Mouse (Mus musculus): ENCODE results near the gene Dohh.

Gene Dohh

DNA sequence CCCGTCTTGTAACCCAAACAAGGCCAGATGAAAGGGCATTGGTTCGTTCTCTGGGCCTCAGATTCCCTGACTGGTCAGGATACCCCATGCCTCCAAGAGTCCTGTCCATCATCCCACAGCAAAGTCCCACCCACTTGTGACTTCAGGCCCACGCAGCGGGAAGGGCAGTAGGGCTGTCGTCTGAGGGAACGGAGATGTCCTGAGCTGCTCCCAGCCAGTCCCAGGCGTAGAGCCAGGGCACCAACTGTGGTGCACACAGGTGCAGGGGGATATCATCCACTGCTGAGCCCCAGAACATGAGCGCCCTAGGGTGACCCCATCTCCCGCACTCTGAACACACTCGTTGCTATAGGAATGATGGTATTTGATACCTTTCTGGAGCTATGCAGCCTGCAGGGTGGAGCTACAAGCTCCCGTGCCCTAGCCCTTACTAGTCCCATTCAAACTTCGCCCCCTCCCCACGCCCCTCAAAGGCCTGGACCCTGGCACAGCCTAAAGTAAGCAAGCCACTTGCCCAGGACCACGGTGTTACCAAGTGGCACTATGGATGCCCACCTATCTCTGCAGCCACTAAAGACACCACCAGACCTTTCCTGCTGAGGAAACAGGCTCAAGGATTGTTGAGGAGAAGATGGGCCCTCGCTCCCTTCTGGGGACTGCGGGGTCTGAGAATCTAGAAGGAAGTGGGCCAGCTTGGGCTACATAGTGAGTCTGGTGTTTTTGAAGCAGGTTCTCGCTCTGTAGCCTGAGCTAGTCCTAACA lies 31.5 kb downstream of the Dohh start:
- intact Hi-C loops (cut with DNase I): no loop called here

DNA sequence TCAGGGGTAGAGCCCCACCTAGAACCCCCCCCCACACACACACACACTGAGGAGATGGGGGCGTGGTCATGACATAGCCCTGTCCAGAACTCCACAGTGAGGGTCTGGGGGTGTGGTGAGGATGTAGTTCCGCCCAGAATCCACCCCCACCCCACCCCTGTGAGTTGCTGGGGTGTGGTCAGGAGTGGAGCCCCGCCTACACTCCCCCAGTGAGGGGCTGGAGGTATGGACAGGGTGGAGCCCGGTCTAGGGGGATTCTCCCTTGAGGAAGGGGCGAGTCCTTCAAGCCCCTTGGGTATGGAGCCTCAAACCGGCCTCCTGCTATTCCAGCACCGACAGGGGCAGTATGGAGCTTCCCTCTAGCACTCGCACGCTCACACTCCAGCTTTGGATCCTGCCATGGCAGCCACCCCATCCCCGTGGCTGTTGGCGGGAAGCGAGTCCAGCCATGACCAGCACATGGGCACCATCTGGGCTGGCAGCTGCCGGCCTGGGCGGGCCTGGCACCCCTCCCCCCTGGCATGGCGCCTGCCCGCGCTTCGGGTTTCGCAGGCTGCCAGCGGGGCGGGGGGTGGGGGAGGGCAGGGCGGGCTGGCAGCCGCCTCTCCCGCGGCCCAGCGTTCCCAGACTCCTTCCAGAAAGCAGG lies 32.5 kb downstream of the Dohh start:
- intact Hi-C loops (cut with DNase I): no loop called here

DNA sequence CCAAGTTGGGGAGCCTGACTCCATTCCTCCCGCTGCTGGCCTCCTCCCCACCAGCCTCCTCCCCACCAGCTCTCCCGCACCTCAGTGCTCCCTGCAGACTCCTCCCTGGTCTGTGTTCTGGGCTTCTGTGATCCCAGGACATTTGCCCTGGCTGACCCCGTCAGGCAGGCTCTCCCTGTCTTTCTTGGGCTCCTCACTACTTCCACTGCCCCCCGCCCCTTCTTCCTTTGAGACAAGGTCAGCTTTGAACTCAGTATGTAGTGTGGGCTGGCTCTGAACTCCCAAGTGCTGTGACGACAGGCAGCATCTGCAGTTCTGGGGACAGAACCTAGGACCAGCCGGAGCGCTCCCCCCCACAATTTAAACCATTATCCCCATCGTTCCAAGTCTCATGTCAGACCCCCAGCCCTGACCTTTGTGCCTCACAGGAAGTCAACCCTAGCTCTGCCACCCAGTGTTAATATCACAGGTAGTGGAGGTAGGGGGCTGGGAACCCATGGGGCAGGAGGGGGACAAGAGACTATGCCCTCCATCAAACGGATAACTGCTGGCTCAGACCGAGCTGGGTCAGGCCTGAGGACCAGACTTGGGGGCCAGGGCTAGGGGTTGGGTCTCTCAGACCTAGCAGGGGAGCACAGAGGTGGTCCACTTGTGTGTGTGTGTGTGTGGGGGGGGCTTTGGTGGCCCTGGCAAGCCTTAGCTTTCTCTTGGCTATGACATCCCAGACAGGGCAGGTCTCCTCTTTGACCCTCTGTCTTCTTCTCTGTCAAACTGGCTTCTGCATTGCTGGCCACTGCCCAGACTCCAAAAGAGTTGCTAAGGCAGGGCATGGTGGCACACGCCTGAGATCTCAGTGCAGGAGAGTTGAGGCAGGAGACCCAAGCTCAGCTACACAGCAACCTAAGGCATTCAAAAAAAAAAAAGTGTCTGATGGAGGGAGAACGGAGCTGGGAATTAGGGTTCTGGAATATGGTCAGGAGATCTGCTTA lies 33.3 kb downstream of the Dohh start:
- intact Hi-C loops (cut with DNase I): no loop called here

DNA sequence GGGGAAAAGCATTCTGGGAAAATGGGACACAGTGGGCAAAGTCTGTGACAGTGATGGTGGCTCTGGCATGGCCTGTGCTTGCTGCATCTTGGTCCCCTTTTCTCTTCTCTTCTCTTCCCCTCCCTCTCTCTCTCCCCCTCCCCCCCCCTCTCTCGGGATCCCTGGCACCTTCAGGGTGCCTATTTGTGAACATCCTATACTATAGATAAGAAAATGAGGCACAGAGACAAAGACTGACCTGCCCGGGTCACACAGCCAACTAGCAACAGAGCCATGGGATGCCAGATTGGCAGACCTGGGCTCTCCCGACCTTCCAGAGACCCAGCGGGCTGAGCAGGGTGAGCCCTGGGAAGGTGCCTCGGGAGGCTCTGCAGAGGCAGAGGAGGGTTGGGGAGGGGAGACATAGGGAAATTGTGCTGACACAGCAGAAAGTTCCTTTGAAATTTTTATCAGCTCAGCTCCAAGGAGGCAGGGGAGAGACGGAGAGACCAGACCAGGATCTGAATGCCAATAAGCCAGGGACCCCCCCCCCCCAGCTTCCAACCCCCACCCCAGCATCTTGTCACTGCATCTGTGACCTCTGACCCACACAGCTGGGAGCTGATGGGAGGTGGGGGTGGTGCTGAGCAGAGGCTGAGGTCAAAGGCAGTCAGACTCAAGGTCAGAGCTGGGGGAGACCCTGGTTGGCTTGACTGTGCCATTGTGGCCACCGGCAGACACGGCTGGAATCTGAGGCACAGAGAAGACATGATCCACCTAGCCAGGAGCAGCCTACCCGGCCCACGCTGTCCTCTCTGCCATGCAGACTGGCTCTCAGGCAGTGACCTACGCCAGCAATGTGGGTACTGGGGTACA lies 34.2 kb downstream of the Dohh start:
- intact Hi-C loops (cut with DNase I): no loop called here

DNA sequence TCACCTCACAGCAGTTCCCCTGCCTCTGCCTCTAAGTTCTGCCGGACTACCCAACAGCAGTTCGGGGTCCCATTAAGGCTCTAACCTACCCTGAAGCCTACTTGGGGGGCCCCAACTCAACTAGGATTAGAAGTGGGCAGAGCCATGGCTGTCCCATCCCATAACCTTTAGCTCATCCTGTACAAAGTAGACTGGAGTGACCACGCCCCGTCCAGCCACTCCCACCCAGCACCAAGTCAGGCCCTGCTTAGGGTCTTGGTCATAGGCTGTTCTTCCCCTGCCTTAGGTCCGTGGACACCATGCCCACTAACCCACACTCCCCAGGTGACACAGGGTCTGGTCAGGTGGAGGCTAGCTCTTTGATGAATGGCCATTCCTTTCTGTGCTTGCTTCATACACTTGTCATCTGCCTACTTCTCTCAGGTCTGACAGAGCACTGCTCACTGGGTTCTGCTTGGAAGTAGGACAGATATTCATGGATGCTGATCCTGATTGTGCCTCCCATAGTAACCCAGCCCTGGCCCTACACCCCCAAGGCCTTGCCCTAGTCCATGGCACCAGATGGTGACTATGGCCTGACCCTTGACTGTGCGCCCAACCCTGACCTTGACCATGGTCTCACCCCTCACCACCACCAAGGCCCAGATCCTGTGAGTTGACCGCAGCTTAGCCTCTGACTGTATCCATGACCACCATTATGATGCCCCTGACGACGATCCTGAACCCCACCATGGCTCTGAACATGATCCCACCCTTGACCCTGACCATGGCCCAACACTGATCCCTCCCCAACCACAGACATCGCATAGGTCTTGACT lies 35.1 kb downstream of the Dohh start:
- intact Hi-C loops (cut with DNase I): no loop called here

DNA sequence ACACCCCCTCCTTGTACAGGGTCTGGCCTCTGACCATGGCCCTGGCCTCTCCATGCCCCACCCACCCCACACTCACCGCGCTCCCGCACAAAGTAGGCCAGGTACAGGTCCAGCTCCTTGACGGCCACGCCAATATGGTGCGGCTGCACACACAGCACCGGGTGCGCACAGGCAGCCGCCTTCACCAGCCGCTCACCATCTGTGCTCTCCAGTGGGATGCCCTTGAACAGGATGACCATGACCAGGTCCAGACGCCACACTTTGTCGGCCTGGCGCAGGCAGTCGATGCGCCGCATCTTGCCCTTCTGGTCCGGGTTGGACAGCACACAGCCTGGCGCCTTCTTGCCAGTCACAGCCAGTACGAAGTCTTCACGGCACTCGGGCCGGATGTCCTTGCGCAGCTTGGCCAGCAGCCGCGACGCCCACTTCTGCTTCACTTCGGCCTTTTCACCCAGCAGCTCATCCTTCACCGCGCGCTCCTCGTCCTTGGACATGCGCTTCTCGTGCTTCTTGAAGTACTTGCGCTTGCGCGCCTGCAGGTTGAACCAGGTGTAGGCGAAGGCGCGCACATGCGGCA lies 36.1 kb downstream of the Dohh start:
- intact Hi-C loops (cut with DNase I): no loop called here

DNA sequence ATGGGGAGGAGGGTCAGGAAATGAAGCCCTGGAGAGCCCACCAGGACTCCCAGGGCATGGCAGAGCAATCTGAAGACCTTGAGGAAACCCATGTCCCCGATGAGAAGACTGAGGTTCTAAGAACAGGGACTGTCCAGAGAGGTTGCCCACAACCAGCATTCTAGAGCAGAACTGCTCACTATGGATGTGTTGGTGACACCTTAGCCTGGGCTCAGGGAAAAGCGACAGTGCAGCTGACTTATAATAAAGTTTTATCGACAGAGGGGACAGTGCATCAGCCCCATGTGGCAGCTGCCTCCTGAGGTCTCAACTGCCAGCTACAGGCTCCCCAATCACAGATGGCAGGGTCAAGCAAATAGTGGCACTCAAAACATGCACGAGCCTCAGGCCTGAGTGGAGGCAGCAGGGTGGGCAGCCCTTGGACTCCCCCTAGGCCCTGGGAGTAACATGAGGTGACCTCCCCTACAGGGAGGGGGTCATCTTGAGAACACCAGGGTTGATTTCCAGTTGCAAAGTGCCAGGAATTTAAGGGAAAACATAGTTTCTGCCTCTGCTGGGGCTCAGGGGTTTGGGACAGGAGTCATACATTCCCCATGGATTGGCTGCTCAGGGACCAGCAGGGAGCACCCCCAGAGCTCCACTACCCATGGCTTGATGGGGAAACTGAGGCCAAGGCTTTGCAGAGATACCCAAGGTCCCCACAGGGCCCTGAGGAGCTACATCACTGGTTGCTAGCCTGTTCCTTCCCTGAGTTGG lies 37.0 kb downstream of the Dohh start:
- intact Hi-C loops (cut with DNase I): no loop called here

DNA sequence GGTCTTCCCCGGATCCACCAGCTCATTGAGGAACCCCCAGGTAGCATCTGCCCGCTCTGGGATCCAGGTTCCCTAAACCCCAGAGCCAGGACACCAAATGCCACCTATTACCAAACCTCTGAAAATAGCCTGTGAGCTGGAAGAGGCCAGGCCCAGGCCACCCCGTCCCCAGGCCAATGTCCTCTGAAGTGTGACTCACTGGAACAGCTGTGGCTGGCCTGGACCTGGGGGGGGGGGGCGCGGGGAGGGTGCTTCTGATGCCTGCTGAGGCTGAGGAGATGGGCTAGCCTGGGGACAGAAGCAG lies 37.5 kb downstream of the Dohh start:
- intact Hi-C loops (cut with DNase I): no loop called here

DNA sequence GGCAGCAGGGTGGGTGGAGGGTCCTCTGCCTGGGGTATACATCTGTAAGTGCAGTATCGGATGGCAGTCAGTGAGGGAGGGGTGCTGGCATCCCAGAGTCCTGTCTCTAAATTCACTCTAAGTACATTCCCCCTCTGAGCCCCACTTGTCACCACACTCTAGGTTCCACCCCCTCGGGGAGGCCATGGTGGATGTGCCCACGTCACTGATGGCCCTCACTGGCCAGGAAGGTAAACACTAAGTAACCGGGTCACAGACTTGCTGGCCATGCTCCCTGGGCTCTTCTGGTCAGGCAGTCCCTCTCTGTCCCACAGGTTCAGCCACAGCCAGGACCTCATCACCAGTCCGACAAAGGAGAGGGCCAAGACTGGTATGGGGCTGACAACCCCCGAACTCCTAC lies 38.0 kb downstream of the Dohh start:
- intact Hi-C loops (cut with DNase I): no loop called here

DNA sequence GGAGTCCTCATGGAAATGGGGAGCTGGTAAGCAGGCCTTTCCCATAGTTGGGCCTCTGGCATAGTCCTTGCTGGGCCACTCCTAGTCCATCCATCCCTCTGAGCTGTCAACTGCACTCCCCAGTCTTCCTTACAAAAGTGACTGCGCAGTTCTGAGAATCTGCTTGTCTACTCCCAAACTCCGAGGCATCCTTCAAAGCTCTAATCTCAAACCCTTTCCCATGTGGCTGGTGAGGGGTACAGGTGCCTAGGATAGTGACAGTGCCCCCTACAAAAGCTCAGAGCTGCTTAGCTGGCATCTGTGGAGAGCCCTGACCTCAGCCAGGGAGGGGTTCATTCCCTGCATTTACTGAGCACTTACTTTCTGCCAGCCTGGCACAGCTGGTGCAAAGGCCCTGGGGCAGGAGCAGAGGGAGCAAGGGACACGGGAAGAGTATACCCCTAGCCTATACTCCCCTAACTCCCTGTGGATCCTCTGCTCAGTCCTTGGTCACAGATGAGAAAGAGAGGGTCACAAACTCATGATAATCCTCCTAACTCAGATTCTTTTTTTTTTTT lies 38.5 kb downstream of the Dohh start:
- intact Hi-C loops (cut with DNase I): no loop called here

DNA sequence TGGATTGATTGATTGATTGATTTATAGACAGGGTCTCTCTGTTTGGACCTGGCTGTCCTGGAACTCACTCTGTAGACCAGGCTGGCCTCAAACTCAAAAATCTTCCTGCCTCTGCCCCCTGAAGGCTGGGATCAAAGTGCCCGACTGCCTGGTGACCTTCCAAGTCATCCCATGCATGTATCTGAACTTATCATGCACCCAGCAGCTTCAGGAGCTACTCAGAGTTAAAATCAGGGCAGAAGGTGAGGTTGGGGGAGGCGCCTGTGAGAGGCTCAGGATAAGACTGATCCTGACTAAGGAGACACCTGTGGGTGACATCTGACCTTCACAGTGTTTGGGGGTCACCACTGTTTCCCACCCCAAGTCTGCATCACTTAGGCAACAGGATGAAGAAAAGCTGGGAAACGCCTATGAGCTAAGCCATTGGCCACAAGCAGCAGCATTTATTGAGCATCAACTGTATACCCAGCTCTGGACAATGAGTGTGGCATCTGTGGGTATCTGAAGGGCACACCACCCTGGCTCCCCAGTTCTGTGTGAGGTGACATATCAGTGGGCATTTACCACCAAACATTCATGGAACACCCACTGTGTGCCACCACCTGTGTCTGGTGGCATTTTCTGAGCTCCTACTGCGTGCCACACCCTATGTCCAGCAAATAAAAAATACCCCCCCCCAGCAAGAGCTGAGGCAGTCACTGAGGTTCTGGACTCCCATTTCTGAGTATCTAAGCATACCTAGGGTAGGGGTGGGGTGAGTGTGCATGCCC lies 39.4 kb downstream of the Dohh start:
- intact Hi-C loops (cut with DNase I): no loop called here

DNA sequence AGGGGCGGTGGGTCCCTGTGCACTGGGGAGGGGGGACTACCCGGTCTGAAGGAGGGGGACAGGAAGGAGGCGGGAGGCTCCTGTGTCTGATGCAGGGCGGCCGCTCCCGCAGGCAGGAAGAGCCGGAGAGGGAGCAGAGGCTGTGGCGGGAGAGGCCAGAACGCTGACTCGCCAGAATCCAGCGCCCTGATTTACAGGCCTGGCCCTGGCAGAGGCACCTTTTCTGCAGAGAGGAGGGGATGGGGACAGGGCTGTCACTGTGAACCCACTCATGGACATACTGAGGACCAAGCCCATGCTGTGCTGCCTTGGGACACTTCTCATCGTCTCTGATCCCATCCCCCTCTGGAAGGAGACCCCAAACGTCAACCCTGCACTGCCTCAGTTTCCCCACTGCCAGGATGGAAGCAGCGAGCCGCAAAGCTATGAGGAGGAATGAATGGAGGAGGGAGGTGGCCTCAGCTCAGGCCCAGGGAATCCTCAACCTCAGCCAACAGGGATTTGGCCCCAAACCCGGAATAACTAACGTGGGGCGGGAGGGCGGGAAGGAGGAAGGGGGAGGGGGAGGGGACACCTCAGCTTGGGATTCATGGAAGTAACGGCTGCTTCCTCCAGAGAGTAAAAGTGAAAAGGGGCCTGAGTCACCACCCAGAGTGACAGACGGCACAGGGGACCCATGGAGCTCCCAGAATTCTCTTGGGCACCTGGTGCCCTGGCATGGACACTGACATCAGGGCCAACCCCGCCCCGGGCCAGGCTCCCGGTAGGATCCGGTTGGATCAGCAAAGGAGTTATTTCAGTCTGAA lies 40.2 kb downstream of the Dohh start:
- intact Hi-C loops (cut with DNase I): no loop called here

DNA sequence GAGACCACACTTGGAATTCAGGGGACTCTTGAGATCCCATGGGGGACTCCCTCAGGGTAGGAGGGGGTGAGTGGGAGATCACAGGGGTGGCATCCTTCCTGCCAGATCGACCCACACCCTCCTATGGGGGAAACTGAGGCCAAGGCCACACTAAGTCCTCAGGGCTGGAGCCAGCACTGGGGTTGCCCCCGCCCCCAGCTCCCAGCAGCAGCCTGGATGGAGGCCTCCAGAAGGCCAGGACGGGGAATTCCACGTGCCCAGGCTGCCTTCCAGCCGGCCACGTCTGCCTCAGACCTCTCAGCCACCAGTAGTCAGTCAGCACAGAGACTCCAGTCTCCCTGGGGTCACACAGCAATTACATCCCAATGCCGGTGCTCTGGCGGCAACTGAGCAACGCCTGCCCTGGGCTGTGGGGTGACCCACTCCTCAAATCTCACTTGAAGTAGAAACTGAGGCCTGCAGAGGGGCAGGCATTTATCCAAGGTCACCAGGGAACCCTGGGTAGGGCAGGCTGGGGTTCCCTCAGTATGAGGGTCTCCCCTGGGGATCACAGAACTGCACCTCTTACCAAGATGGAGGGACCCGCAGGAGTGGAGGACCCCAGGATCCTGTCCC lies 41.1 kb downstream of the Dohh start:
- intact Hi-C loops (cut with DNase I): no loop called here

DNA sequence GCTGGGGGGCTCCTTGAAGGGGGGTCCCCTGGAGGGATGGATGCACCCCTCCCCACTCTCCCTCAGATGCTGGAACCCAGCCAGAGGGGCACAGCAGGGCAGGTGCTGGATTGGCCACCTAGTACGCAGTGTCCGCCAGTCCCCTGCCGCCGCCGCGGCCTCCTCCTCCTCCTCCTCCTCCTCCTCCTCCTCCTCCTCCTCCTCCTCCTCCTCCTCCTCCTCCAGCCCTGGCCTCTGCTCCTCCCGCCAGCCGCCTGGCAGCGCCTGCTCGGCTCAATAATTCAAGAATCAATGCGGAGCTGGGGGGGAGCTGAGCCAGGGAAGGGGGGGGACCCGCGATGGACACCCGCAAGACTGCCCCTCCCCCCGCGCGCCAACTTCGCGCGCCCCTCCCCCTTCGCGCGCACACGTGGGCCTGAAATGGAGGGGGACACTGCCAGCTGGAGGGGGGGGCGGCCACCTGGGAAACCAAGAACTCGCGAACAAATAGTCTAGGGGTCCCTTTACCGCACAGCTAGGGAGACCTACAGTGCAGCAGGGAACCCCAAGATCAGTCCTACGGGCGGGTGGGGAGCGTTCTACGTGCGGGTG lies 41.9 kb downstream of the Dohh start:
- intact Hi-C loops (cut with DNase I): no loop called here

DNA sequence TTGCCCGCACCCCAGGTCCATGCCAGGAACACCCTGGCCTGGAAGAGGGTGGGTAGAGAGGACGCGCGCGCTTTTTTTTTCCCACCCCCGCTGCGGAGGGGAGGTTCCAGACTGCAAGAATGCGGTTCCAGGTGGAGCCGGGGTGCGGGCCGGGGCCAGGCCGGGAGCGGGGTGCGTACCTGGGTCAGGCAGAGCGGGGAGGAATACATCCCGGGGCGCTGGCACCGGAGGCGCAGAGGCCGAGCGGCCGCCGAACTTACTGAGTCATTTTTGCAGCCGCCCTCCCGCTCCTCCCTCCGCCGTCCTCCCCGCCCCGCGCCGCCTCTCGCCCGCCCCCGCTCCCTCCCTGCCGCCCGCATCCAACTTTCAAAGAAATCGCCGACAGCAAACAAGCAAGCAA lies 42.7 kb downstream of the Dohh start:
- intact Hi-C loops (cut with DNase I): no loop called here

DNA sequence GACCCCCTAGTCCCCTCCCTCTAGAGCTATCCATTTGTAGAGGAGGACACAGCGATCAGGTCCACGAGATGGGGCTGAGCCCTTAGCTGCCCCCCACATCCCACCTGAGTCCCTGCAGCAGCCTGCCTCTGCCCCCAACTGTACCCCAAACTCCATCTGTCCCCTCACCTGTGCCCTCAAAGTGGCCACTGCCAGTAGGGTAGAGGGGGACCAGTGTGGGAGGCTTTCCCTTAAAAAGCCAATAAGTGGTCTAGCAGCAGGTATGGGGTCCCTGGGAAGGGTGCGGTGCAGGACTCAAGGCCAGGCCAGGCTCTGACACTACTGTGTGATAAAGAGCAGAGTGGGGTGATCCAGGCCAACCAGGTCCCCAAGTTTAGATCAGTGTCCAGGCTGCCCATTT lies 43.1 kb downstream of the Dohh start:
- intact Hi-C loops (cut with DNase I): no loop called here

Measured in adrenal gland (tissue).